Mouse (Mus musculus) CH12F3 (cell line): Measurements from ENCODE around the gene Spred1.
"Not testable (repeated sequence)": the region's sequence is repeated elsewhere in the genome, so short reads cannot be mapped to it uniquely, and the experiment has no call there.

ENCODE experiments used
- in situ Hi-C: fragments of 300-500 bp; cut with MboI; formaldehyde crosslinking; loops from 2 replicates; pipeline ENCODE4 v1.14.3; 2020; ENCODE audit warnings: low sequenced_read_pairs

Spred1 gene

GRCm38 (mm10) chr2:117119291-117120245 lies 1.6 kb upstream of the Spred1 start:
- in situ Hi-C loops, result no loop called here

GRCm38 (mm10) chr2:117120246-117121211 lies 645 bp upstream of the Spred1 start:
- in situ Hi-C loops, result no loop called here

- in situ Hi-C loops, result no loop called here
Observed at GRCm38 (mm10) chr2:117121984-117122605, 921 bp downstream of the Spred1 start.

- in situ Hi-C loops, result no loop called here
Observed at GRCm38 (mm10) chr2:117122701-117123337, 1.6 kb downstream of the Spred1 start.

- in situ Hi-C loops, result no loop called here
Observed at GRCm38 (mm10) chr2:117123701-117124100, 2.5 kb downstream of the Spred1 start.

GRCm38 (mm10) chr2:117124839-117125238 lies 3.7 kb downstream of the Spred1 start:
- in situ Hi-C loops, result no loop called here

- in situ Hi-C loops, result no loop called here
Observed at GRCm38 (mm10) chr2:117129156-117129555, 8.0 kb downstream of the Spred1 start.

GRCm38 (mm10) chr2:117131041-117131440 lies 9.9 kb downstream of the Spred1 start:
- in situ Hi-C loops, result not testable (repeated sequence)

GRCm38 (mm10) chr2:117131910-117132309 lies 10.7 kb downstream of the Spred1 start:
- in situ Hi-C loops, result no loop called here

- in situ Hi-C loops, result no loop called here
Observed at GRCm38 (mm10) chr2:117133541-117133940, 12.4 kb downstream of the Spred1 start.

- in situ Hi-C loops, result no loop called here
Observed at GRCm38 (mm10) chr2:117137751-117138150, 16.6 kb downstream of the Spred1 start.

GRCm38 (mm10) chr2:117138932-117139331 lies 17.8 kb downstream of the Spred1 start:
- in situ Hi-C loops, result no loop called here

GRCm38 (mm10) chr2:117139977-117140376 lies 18.8 kb downstream of the Spred1 start:
- in situ Hi-C loops, result no loop called here

GRCm38 (mm10) chr2:117143106-117143505 lies 21.9 kb downstream of the Spred1 start:
- in situ Hi-C loops, result no loop called here

GRCm38 (mm10) chr2:117146026-117146425 lies 24.9 kb downstream of the Spred1 start:
- in situ Hi-C loops, result no loop called here

- in situ Hi-C loops, result no loop called here
Observed at GRCm38 (mm10) chr2:117146617-117147016, 25.4 kb downstream of the Spred1 start.

- in situ Hi-C loops, result no loop called here
Observed at GRCm38 (mm10) chr2:117152161-117152560, 31.0 kb downstream of the Spred1 start.

GRCm38 (mm10) chr2:117168379-117168778 lies 47.2 kb downstream of the Spred1 start:
- in situ Hi-C loops, result no loop called here

GRCm38 (mm10) chr2:117169037-117169436 lies 47.9 kb downstream of the Spred1 start:
- in situ Hi-C loops, result no loop called here

GRCm38 (mm10) chr2:117172981-117173380 lies 51.8 kb downstream of the Spred1 start:
- in situ Hi-C loops, result no loop called here
